Mouse (Mus musculus): ENCODE measurements at regions not wholly inside any gene's neighbourhood (a gene's known extent, or its start where the extent isn't known, plus 50 kb on each side); places are given as distances from the start of the nearest gene placed in this dataset.

DNA sequence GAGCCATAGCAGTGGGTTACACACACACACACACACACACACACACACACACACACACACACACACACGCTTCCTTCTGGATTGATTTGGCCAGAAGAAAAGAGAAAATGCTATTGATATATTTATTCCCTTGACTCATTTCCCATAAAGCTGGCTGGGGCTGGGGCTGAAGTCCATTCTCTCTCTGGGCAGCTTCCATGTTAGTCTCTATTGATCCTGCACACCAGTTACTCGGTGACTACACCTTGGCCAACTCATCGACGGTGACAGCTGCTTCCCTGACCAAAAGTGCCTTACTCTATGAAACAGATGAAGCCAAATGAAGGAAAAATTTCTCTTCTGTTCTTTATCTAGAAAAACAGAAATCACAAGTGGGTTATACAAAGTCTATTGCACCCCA is 82.1 kb downstream of the Snx18 start:
- 88% methylated on average over 4 of the region's 4 CpGs for WGBS
- ATAC-seq (ENCODE audit: insufficient number of reproducible peaks, insufficient read depth, low FRiP score, low TSS enrichment), result no peak
- Histone ChIP-seq H3K27ac (no peak overlapping the region), H3K27me3 (no peaks in the 10 kb centered on the region), H3K9ac (no peak overlapping the region), H3K4me2 (replicated peaks) (no peak overlapping the region), H3K4me1 (no peaks in the 10 kb centered on the region), H3K36me3 (no peaks in the 10 kb centered on the region), H3K4me3 (no peak overlapping the region), H3K9me3 (no peaks in the 10 kb centered on the region; the same call in 1 of the 2 replicates)

DNA sequence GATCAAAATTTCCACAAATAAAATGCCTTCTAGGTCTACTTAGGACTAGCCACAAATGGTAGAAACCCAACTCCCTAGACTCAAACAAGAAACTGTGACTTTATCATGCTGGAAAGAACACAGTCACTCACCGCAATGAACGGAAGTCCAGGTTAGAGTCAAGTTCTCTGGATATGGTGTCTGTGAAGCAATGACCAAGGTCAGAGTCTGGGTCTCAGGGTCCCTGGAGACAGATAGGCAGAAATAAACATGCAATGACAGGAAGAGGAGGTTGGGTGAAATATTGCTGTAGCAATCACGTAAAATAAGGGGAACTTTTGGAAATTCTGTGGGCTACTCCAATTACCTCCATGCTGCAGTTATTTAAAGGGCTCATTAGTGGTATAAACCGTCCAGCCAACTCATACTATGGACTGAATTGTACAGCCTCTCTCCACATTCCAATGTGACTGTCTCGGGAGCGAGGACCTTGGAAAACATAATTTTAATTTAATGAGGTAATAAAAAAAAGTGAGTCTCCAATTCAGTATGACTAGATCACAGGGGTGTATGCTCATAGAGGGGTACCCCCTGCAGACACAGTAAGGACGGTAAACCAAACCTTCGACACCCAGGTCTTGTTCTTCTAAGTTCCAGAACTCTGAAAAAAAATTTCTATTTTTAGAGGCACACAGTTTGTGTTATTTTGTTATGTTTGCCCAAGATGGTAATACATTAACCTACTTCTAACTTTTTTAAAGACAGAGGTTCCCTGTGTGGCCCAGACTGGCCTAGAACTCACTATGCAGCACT is 83.5 kb downstream of the Snx18 start:
- no peaks in the 10 kb centered on the region for H3K27me3 ChIP-seq
- H3K4me2 ChIP-seq (replicated peaks), result no peak overlapping the region
- H3K9ac ChIP-seq, result no peak overlapping the region
- no peaks in the 10 kb centered on the region for H3K9me3 ChIP-seq
- H3K4me1 ChIP-seq, result no peaks in the 10 kb centered on the region
- no peak overlapping the region for H3K4me3 ChIP-seq
- H3K36me3 ChIP-seq, result no peaks in the 10 kb centered on the region
- no peak for ATAC-seq (ENCODE audit: insufficient number of reproducible peaks, insufficient read depth, low FRiP score, low TSS enrichment)
- WGBS, result 72% methylated on average over 8 of the region's 8 CpGs
- no peak overlapping the region for H3K27ac ChIP-seq

DNA sequence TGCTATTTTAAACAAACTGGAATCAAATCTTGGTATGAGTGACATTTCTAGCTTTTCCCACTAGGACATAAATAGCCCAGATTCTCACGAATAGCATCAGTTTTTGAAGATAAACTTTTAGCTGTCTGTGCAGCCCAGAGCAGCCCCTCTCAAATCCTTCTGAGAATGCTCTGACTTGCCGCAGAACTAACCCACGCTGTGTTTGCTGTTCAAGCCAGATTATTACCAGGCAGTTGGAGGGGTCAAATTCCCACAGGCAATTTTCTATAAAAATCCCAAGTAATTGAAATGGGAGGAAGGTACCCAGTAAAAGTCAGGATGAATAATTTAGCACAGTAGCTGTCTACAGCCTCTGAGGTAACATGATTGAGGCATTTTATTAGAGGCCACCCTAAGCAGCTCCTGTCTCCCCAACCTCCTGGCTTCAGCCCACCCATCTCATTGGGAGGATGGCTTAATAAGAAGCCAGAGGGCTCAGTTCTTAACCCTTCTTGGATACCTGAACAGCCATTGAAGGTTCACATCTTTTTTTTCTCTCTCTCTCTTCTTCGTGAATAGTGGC is 84.4 kb downstream of the Snx18 start:
- ATAC-seq (ENCODE audit: insufficient number of reproducible peaks, insufficient read depth, low FRiP score, low TSS enrichment), result no peak
- Histone ChIP-seq H3K36me3 (no peaks in the 10 kb centered on the region), H3K4me3 (no peak overlapping the region), H3K4me2 (replicated peaks) (no peak overlapping the region), H3K27me3 (no peaks in the 10 kb centered on the region), H3K27ac (no peak overlapping the region), H3K9ac (no peak overlapping the region), H3K9me3 (no peaks in the 10 kb centered on the region), H3K4me1 (no peaks in the 10 kb centered on the region)
- 32% methylated on average over 4 of the region's 4 CpGs for WGBS

- Histone ChIP-seq H3K9me3 (no peaks in the 10 kb centered on the region), H3K4me3 (no peak overlapping the region), H3K4me2 (replicated peaks) (no peak overlapping the region), H3K9ac (no peak overlapping the region), H3K36me3 (no peaks in the 10 kb centered on the region), H3K27me3 (no peaks in the 10 kb centered on the region), H3K27ac (no peak overlapping the region), H3K4me1 (no peaks in the 10 kb centered on the region)
- no peak for ATAC-seq (ENCODE audit: insufficient number of reproducible peaks, insufficient read depth, low FRiP score, low TSS enrichment)
- 81% methylated on average over 6 of the region's 6 CpGs for WGBS
Observed at GRCm38 (mm10) chr13:113526997-113527396, 91.4 kb downstream of the Snx18 start.

GRCm38 (mm10) chr13:113523503-113523902 is 94.9 kb downstream of the Snx18 start:
- Histone ChIP-seq H3K9ac (no peak overlapping the region), H3K27me3 (no peaks in the 10 kb centered on the region), H3K4me1 (no peaks in the 10 kb centered on the region), H3K4me3 (no peak overlapping the region), H3K27ac (no peak overlapping the region), H3K36me3 (no peaks in the 10 kb centered on the region), H3K4me2 (replicated peaks) (no peak overlapping the region), H3K9me3 (no peaks in the 10 kb centered on the region)
- ATAC-seq (ENCODE audit: insufficient number of reproducible peaks, insufficient read depth, low FRiP score, low TSS enrichment), result no peak
- WGBS, result 75% methylated on average over 5 of the region's 5 CpGs

DNA sequence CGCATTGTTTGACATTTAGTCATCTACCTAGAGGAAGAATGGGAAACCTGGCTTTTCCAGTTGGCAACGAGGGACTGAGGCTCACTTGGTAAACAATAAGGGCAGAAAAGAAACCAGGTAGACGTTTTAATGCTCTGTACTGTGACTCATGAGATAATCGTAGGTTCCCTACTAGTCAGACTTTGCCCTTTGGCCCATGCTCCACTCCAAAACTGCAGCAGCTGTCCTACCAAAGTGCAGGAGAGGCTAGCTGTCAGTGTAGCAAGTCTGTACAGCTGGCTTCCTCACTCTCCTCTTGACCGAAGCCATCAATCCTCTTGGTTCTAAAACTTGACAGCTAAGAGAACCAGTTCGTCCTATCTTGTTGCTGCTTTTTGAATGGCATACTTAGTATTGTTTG is 100.2 kb downstream of the Snx18 start:
- Histone ChIP-seq H3K4me2 (replicated peaks) (no peak overlapping the region), H3K36me3 (no peaks in the 10 kb centered on the region), H3K27ac (no peak overlapping the region), H3K27me3 (no peaks in the 10 kb centered on the region), H3K9me3 (no peaks in the 10 kb centered on the region), H3K4me3 (no peak overlapping the region), H3K9ac (no peak overlapping the region), H3K4me1 (no peaks in the 10 kb centered on the region)
- no peak for ATAC-seq (ENCODE audit: insufficient number of reproducible peaks, insufficient read depth, low FRiP score, low TSS enrichment)
- 82% methylated on average over 6 of the region's 6 CpGs for WGBS

GRCm38 (mm10) chr13:113516102-113516501 is 102.3 kb downstream of the Snx18 start:
- H3K27me3 ChIP-seq, result no peaks in the 10 kb centered on the region
- ATAC-seq (ENCODE audit: insufficient number of reproducible peaks, insufficient read depth, low FRiP score, low TSS enrichment), result no peak
- no peak overlapping the region for H3K27ac ChIP-seq
- no peaks in the 10 kb centered on the region for H3K4me1 ChIP-seq
- no peak overlapping the region for H3K4me2 ChIP-seq (replicated peaks)
- H3K36me3 ChIP-seq, result no peaks in the 10 kb centered on the region
- H3K9me3 ChIP-seq, result no peaks in the 10 kb centered on the region
- 94% methylated on average over 1 of the region's 1 CpGs for WGBS
- H3K9ac ChIP-seq, result no peak overlapping the region
- no peak overlapping the region for H3K4me3 ChIP-seq

- no peaks in the 10 kb centered on the region for H3K27me3 ChIP-seq
- no peaks in the 10 kb centered on the region for H3K4me1 ChIP-seq
- no peak overlapping the region for H3K4me3 ChIP-seq
- H3K9me3 ChIP-seq, result no peaks in the 10 kb centered on the region
- H3K4me2 ChIP-seq (replicated peaks), result no peak overlapping the region
- no peak overlapping the region for H3K9ac ChIP-seq
- WGBS, result 33% methylated on average over 7 of the region's 7 CpGs
- H3K27ac ChIP-seq, result 0 out of 2 replicates have a peak overlapping the region, but pooled peaks have one; percentile 30
- ATAC-seq (ENCODE audit: insufficient number of reproducible peaks, insufficient read depth, low FRiP score, low TSS enrichment), result no peak
- H3K36me3 ChIP-seq, result no peaks in the 10 kb centered on the region
Observed at GRCm38 (mm10) chr13:113515162-113515600, 103.2 kb downstream of the Snx18 start.

DNA sequence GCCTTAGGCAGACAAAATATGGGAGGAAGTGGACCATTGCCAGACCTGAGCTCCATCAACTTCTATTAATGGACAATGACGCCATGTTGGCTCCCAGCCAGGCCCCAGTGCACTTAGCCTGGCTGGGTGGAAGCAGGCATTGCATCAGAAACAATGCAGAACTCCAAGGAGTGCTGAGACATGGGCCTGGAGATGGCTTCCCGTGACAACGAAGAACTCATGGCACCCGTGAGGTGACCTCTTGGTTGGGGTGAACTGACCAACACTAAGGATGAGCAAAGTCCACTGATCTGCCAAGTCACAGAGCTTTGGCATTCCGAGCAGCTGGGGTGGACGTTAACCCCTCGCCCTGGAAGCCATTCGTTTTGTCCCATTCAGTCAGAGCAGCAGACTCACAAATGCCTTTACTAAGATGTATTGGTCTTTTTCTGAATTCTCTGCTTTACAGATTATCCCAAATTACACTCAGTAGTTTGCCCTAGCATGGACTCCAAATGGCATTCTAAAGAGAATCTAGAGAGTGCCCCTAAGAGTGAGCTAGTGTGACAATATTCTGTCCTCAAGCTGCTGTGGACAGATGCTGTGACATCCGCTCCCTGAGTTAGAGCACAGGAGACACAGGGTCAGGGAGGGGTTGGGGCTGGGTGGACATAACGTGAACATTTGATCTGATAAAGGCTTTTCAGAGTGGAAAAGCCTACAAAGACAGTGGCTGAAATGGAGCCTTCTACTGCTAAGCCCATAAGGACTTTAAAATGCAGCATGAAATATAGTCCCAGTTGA is 108.8 kb downstream of the Snx18 start:
- ATAC-seq (ENCODE audit: insufficient number of reproducible peaks, insufficient read depth, low FRiP score, low TSS enrichment), result no peak
- no peak overlapping the region for H3K4me2 ChIP-seq (replicated peaks)
- peaks cover 2% of the 10 kb centered on the region; the same call in 1 of the 2 replicates for H3K4me1 ChIP-seq
- no peak overlapping the region for H3K9ac ChIP-seq
- 79% methylated on average over 10 of the region's 10 CpGs for WGBS
- no peaks in the 10 kb centered on the region for H3K27me3 ChIP-seq
- no peak overlapping the region for H3K27ac ChIP-seq
- H3K4me3 ChIP-seq, result no peak overlapping the region
- no peaks in the 10 kb centered on the region for H3K36me3 ChIP-seq
- no peaks in the 10 kb centered on the region for H3K9me3 ChIP-seq

DNA sequence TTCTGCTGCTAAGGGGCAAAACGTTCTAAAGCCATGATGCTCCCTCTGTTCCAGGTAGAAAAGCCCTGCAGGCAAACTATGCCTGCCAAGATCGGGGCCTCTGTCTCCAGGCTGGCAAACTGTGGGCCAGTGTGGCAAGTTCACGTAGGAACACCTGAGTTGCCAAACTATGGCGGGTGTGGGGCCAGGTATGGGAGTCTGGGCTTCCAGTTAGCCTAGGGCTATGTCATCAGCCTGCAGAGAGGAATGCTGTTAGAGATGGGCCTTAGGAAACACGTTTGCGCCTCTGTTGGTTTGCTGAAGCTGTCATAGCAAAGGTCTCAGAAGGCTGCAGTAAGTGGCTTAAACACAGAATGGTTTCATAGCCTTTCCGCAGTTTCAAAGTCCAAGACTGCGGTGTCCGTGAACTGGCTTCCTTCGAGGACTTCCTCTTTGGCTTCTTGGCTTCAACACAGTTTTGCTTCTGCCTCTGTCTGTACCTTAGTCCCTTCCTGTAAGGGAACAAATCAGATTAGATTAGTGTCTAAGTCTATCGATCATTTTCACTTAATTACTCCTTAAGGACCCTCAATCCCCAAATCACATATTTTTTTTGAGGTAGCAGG is 110.1 kb downstream of the Snx18 start:
- no peaks in the 10 kb centered on the region for H3K9me3 ChIP-seq
- no peak overlapping the region for H3K4me2 ChIP-seq (replicated peaks)
- H3K27ac ChIP-seq, result no peak overlapping the region
- 87% methylated on average over 11 of the region's 11 CpGs for WGBS
- H3K4me3 ChIP-seq, result no peak overlapping the region
- H3K36me3 ChIP-seq, result no peaks in the 10 kb centered on the region
- peaks cover 2% of the 10 kb centered on the region; the same call in 1 of the 2 replicates for H3K4me1 ChIP-seq
- ATAC-seq (ENCODE audit: insufficient number of reproducible peaks, insufficient read depth, low FRiP score, low TSS enrichment), result no peak
- H3K9ac ChIP-seq, result no peak overlapping the region
- H3K27me3 ChIP-seq, result no peaks in the 10 kb centered on the region

DNA sequence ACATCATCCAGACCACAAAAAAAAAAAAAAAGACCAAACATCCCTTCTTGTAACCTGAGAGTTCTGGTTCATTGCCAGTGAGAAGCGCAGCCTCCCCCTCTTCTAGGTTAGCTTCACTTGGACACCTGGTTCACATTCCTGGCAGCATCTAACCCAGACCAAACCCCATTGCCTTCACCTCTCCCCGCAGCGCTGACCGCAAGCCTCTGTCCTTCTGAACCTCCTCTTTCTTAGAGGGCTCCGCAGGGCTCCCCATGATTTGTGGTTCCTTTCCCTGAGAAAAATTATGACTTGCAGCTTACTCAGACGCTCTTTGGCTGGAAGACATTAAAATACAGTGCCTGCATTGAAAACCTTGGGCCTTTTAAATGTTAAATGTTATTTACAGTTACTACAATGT is 115.8 kb downstream of the Snx18 start:
- Histone ChIP-seq H3K4me1 (no peaks in the 10 kb centered on the region), H3K4me2 (replicated peaks) (no peak overlapping the region), H3K27ac (no peak overlapping the region), H3K36me3 (no peaks in the 10 kb centered on the region), H3K27me3 (no peaks in the 10 kb centered on the region), H3K4me3 (no peak overlapping the region), H3K9me3 (no peaks in the 10 kb centered on the region), H3K9ac (no peak overlapping the region)
- WGBS, result 63% methylated on average over 6 of the region's 6 CpGs
- no peak for ATAC-seq (ENCODE audit: insufficient number of reproducible peaks, insufficient read depth, low FRiP score, low TSS enrichment)

Measured in embryonic facial prominence, embryonic 12.5 days (tissue).